Mouse (Mus musculus) mouse trophoblast stem cell (cell line): ENCODE results near the gene Prr12.

ENCODE experiments used
- in situ Hi-C, 2 experiments: fragments of 300-500 bp; cut with MseI, MboI; formaldehyde crosslinking; loops; 2 replicates in 1 of 2; 3 replicates in 1 of 2; pipeline ENCODE4 v1.15.1; 2025

Gene Prr12

GRCm38 (mm10) chr7:45050945-45051600 is 1.6 kb downstream of the Prr12 start:
- in situ Hi-C loops = no loop called here

DNA sequence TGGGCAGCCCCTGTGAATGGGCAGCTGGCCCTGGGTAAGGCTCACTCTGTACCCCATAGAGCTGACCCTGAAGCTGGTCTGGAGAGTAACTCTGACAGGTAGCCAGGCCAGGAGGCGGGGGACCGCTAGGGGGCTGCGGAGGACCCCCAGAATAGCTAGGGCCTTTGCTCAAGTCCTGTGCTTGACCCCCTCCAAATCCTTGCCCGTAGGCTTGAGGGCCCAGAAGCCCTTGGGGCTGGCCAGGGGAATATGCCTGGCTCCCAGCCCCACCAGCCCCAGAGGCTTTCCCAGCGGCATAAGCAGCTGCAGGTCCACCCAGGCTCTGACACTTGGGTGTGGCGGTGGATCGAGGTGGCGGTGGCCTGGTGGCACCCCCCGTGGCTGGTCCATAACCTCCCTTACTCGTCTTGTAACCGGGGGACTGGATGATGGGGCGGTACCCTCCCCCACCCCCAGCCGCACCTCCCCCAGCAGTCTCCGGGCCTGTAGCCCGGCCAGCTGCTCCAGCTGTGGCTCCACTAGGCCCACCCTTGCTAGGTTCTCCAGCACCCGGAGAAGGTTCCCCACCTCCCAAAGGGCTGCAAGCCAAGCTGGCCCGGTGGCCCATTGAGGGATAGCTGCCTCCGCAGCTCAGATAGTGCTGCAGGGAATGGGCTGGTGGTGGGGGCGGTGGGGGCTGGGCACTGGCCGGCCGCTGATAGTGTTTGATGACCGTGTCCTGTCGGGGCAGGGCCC is 3.6 kb downstream of the Prr12 start:
- in situ Hi-C loops = no loop called here

DNA sequence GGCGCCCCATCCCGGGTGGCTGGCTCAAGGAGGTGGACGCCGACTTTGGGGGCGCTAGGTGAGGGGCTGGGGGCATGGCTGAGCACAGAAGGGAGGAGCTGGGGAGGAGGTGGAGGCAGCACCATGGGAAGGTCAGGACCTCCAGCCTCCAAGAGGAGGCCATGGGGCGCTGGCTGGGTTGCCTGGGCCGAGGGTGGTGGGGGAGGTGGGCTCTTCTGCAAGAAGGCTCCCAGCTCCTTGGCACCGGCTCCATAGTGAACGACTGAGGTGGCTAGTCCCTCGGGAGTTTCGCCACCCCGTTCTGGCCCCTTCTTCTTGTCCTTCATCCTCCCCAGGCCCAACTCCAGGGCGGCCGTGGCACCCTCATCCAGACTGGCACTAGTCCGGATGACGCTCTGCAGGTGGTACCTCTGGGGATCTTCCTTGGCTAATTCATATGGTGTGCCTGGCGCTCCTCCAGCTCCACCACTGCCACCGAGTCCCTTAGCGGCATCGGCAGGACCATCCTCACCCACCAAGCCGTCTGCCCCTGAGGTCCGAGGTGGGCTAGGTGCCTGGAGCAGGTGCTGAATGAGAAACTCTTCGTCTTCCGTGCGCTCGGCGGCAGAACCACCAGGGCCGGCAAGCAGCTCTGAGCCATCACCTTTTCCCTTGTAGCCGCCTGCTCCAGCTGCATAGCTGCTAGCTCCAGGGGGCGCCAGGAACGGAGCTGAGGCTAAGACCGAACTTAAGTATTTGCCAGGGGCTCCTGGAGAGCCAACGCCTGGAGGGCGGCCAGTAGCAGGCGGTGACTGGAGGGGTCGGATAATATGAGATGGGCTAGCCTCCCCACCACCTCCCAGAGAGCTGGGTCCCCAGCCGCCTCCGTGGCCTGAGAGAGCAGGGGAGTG is 4.4 kb downstream of the Prr12 start:
- in situ Hi-C loops = no loop called here

DNA sequence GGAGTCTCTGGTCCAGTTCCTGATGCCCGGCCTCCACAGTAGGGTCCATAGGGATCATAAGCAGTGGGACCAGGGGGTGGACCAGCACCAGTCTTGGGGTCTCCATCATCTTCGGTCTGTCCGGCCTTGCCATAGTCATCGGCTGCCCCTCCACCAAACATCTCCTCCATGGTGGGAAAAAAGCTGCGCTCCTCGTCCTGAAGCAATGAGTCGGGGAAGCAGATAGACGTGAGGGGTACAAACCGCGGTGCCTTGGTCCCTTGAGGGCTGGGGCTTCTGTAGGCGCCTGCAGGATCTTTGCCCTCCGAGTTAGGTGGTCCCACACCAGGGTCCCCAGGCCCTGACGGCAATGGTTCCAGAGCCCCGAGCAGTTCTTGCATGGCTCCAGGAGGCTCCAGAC is 5.2 kb downstream of the Prr12 start:
- in situ Hi-C loops = no loop called here

DNA sequence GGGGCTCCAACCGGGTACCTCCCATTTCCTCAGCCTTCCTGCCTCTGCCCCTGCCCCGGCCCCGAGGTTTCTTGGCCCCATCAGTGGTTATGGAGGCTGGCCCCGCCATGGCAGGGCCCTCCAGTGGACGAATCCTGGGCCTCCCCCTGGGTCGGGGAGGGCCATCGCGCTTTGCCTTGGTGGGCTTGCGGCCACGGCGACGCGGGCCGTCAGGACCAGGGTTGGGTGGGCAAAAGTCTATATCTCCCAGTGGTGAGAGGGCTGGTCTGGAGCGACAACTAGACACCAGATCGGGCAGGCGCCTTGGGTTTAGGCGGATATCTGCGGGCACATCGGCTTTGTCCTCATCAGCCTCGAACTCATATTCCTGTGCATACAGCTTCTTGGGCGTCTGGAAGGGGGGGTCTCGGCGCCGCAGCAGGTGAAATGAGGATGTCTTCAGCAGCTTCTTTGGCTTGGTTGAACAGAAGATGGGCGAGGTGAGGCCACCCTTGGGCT is 5.8 kb downstream of the Prr12 start:
- in situ Hi-C loops = no loop called here

DNA sequence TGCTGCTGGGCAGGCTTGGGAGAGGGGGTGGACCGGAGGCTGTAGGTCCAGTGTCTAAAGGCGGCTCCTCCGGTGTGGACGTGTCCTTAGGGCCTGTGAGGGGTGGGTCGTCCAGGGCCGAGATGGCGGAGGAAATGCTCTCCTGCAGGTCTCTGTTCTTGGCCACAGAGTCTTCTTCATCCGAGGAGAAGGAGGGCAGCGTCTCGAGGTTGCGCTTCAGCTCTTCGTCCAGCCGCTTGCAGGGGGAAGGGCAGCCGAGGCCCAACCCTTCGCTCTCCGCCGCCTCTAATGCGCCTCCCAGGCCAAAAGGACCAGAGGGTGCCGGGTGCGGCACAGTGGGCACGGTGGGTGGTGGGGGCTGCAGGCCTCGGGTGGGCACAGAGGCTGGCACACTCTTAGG is 6.9 kb downstream of the Prr12 start:
- in situ Hi-C loops = no loop called here

GRCm38 (mm10) chr7:45043307-45043706 is 9.4 kb downstream of the Prr12 start:
- in situ Hi-C loops = no loop called here

GRCm38 (mm10) chr7:45040851-45041250 is 11.8 kb downstream of the Prr12 start:
- in situ Hi-C loops = no loop called here

DNA sequence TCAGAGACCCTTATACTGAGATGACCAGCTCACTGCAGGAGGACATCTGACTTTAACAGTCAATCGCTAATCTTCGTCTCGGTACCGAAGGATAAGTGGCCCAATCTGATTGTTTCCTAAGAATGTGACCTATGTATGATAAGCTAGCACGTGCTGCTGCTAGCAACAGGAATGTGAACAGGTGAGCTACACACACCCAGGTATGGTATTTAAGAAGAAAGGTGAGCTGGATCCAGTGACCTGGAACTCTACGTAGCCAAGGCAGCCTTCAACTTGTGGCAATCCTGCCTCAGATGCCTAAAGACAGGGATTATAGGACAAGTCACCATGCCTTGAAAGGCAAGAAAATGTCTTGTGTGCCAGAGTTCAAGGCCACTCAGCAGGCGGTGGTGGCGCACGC is 14.3 kb downstream of the Prr12 start:
- in situ Hi-C loops = no loop called here

DNA sequence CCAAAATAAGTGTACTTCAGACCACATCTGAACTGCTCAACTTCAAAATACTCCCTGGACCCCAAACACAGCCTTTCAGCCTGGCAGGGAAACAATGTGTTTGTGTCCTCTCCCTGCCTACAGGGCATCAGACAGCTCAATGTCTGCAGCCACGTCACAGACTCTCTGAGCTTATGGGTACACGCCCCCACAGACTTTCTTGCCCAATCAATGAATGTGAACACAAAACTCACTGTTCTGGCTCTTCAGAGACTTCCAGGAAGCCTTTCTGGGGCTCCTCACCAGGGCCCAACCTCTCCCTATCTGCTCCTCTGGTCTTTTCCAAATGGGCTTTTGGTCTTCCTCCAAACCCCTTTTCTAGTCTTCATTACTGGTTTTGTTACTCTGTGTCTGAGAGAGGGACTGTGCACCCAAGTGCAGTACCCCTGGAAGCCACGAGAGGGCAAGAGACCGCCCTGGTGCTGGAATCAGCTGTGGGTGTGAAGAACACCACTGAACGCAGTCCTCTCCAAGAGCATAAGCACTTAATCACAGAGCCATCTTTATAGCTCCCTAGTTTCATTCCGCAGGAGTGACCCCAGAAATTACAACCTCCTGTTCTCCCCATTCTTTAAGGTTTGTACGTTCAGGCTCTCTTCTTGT is 14.8 kb downstream of the Prr12 start:
- in situ Hi-C loops = no loop called here

GRCm38 (mm10) chr7:45036702-45037101 is 16.0 kb downstream of the Prr12 start:
- in situ Hi-C loops = no loop called here

- in situ Hi-C loops = no loop called here
These were observed 17.1 kb downstream of the Prr12 start for GRCm38 (mm10) chr7:45035631-45036030.

DNA sequence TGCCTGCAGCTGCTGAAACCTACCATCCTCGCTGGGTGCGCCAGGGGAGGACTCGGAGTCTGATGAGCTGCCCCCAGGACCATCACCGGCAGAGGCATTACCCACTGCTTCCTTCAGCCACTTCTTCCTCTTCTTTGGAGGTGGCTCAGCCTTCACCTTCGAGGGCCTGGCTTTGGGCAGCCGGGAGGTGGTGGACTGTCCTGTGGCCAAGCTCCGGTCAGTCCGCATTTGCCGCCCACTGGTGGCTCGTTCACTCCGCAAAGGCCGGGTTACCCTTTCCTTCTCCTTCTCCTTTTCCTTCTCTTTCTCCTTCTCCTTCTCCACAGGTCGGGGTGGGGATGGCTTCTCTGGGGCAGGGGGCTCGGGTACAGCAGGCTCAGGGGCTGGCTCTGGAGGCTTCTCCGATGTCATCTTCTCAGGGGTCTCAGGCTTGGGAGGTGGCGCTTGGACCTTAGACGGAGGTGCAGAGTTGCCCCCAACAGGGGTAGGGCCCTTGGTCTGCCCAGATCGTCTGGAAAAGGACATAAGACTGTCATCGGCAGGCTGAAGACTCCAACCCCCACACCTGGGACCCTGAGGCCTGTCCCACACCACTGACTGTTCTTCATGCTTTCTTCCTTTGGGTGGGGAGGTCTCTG is 18.8 kb downstream of the Prr12 start:
- in situ Hi-C loops = no loop called here

DNA sequence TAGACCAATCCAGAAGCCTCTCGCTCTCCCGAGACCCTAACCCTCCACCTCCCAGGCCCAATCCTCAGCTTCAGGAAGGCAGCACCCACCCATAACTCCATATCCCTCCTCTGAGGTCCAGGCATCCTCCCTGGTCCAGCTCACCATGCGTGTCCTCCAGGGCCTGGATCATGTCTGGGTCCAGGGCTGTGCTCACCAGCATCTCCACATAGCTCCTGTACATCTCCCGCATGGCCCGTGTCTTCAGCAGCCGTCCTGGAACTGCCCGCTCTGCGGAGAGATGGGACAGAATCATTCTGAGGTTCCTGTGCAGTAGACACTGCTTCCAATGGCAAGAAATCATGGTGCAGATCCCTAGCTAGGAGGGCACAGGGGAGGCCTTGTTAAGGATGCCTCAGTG is 21.8 kb downstream of the Prr12 start:
- in situ Hi-C loops = no loop called here

- in situ Hi-C loops = no loop called here
These were observed 22.7 kb downstream of the Prr12 start for GRCm38 (mm10) chr7:45029995-45030394.

- in situ Hi-C loops = no loop called here
These were observed 24.3 kb downstream of the Prr12 start for GRCm38 (mm10) chr7:45028351-45028750.

GRCm38 (mm10) chr7:45027761-45028160 is 24.9 kb downstream of the Prr12 start:
- in situ Hi-C loops = no loop called here

GRCm38 (mm10) chr7:45026256-45026655 is 26.4 kb downstream of the Prr12 start:
- in situ Hi-C loops = no loop called here

DNA sequence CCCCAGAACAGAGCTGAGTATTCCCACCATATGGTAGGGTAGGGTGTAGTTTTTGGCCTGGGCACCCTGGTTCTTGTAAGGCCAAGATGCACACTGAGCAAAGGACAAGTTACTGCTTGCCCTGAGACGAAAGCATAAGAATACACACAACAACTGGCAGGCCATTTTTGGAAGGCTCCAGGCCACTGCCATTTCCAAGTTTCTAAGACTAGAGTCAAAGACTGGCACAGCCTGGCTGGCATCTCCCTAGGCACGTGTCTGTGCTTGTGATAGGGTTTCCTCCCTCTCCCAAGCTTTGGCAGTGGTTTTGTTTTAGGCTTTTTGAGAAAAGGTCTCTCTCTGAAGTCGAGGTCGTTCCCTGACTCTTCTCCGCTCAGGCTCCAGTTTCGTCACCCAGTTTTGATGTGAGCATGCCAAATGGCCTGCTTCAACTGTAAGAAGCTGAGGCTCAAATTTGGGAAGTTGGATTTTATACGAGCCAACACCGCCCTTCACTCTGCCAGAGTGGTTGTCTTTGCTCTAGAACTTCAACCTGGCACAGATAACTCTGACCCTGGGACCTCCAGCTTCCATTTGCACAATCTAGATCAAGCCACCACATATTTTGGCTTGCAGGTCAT is 27.0 kb downstream of the Prr12 start:
- in situ Hi-C loops = no loop called here

- in situ Hi-C loops = no loop called here
These were observed 28.1 kb downstream of the Prr12 start for GRCm38 (mm10) chr7:45024281-45025248.
